Mouse (Mus musculus) kidney, adult 10 weeks (tissue): ENCODE measurements around the gene Olfr1426. TPM values are rescaled to one million over a fixed set of nuclear protein-coding genes. Genes with fewer than 3 reads are reported as not detected.

Experiments
- polyA plus RNA-seq: library from polyadenylated mRNA; stranded (reverse); fragments of 350-450 nt; fragmentation: Illumina TruSeq; extraction: RNeasy Lipid Tissue Mini Kit (QIAGEN cat#74804); gene quantifications from one replicate; pipeline ENCODE4 v1.2.3, GENCODE M21; 2014; ENCODE audit warnings: low read depth, low replicate concordance

Gene Olfr1426
- polyA plus RNA-seq: not detected

GRCm38 (mm10) chr19:12091913-12092312 is at the start of gene Olfr1426:
Gene Olfr1426 (minus strand): TSS chr19:12092013.

GRCm38 (mm10) chr19:12123103-12123502 is 31.3 kb upstream of the Olfr1426 start, which contains the start of gene Olfr76:
Gene Olfr76 (minus strand): TSS chr19:12123203.

GRCm38 (mm10) chr19:12115797-12116196 is 24.0 kb upstream of the Olfr1426 start, which contains the start of gene Olfr1428:
Gene Olfr1428 (minus strand): TSS chr19:12115897.

GRCm38 (mm10) chr19:12103234-12103633 is 11.4 kb upstream of the Olfr1426 start, which contains the start of gene Olfr1427:
Gene Olfr1427 (minus strand): TSS chr19:12103334.

GRCm38 (mm10) chr19:12077631-12078030 is 14.2 kb downstream of the Olfr1426 start, which contains the start of gene Olfr1425:
Gene Olfr1425 (minus strand): TSS chr19:12077731.

GRCm38 (mm10) chr19:12062582-12062981 is 29.2 kb downstream of the Olfr1426 start, which contains the start of gene Olfr1424:
Gene Olfr1424 (minus strand): TSS chr19:12062682.

GRCm38 (mm10) chr19:12041217-12041616 is 50.6 kb downstream of the Olfr1426 start, which contains the start of gene Olfr1423:
Gene Olfr1423 (minus strand): TSS chr19:12041317.

Other genes starting within 250 kb of the Olfr1426 start
- gene Olfr1418, start 230.9 kb downstream of the Olfr1426 start, polyA plus RNA-seq: not detected
- not detected for gene Olfr1419, start 216.9 kb downstream of the Olfr1426 start, polyA plus RNA-seq
- not detected for gene Olfr1420, start 205.4 kb downstream of the Olfr1426 start, polyA plus RNA-seq
- gene Patl1, start 179.6 kb downstream of the Olfr1426 start, polyA plus RNA-seq: 23.9 TPM
- gene Osbp, start 126.1 kb downstream of the Olfr1426 start, polyA plus RNA-seq: 36.7 TPM
- not detected for gene Olfr1423, start 50.7 kb downstream of the Olfr1426 start, polyA plus RNA-seq
- gene Olfr1424, start 29.3 kb downstream of the Olfr1426 start, polyA plus RNA-seq: not detected
- not detected for gene Olfr1425, start 14.3 kb downstream of the Olfr1426 start, polyA plus RNA-seq
- gene Olfr1427, start 11.3 kb upstream of the Olfr1426 start, polyA plus RNA-seq: not detected
- not detected for gene Olfr1428, start 23.9 kb upstream of the Olfr1426 start, polyA plus RNA-seq
- gene Olfr76, start 31.2 kb upstream of the Olfr1426 start, polyA plus RNA-seq: not detected
- gene Olfr1555-ps1, start 78.1 kb upstream of the Olfr1426 start, polyA plus RNA-seq: not detected
- not detected for gene Olfr1431, start 108.6 kb upstream of the Olfr1426 start, polyA plus RNA-seq
- gene Olfr1432, start 140.6 kb upstream of the Olfr1426 start, polyA plus RNA-seq: not detected
- not detected for gene Olfr262, start 149.6 kb upstream of the Olfr1426 start, polyA plus RNA-seq
- gene Olfr235, start 169.0 kb upstream of the Olfr1426 start, polyA plus RNA-seq: not detected
- gene Olfr1434, start 187.8 kb upstream of the Olfr1426 start, polyA plus RNA-seq: not detected
- not detected for gene Olfr1436, start 207.1 kb upstream of the Olfr1426 start, polyA plus RNA-seq
- gene Olfr1437, start 233.1 kb upstream of the Olfr1426 start, polyA plus RNA-seq: not detected
- not detected for gene Olfr1438-ps1, start 243.9 kb upstream of the Olfr1426 start, polyA plus RNA-seq